Mouse (Mus musculus): ENCODE data around the gene Srpk1.
A peak's percentile ranks its signal among the peaks of the same experiment; 100 is the strongest.
"Not testable (repeated sequence)": the region's sequence is repeated elsewhere in the genome, so short reads cannot be mapped to it uniquely, and the experiment has no call there.

Srpk1 gene

DNA sequence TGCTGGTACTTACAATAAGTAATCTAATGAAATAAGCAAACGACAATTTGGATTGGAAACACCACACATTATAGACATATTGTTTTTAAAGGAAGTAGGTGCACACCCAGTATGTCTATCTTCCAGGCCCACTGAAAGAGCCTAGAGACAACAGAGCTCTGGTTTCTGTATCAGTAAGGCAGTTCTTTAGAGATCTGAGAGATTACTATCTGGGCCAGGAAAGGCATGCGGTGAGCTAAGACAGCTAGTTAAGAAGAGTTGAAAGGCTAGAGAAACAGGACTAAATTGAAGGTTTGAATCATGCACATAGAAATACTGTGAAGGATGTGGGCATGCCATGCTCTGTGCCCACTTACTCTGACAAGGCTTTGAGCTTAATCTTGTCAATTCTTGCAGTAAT is 9.9 kb downstream of the Srpk1 start:
- no peak for DNase-seq

DNA sequence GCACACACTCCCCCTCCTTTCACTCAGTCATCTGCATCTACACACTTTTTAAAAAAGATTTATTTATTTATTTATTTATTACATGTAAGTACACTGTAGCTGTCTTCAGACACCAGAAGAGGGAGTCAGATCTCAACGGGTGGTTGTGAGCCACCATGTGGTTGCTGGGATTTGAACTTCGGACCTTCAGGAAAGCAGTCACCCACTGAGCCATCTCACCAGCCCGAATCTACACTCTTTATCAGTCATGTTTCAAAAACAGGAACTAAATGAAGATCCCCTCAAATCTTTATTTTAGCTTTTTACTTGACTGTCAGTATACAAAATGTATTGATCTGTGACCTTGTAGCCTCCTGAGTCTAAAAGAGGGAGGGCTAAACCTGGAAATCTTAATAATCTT is 13.0 kb downstream of the Srpk1 start:
- DNase-seq, result no peak

DNA sequence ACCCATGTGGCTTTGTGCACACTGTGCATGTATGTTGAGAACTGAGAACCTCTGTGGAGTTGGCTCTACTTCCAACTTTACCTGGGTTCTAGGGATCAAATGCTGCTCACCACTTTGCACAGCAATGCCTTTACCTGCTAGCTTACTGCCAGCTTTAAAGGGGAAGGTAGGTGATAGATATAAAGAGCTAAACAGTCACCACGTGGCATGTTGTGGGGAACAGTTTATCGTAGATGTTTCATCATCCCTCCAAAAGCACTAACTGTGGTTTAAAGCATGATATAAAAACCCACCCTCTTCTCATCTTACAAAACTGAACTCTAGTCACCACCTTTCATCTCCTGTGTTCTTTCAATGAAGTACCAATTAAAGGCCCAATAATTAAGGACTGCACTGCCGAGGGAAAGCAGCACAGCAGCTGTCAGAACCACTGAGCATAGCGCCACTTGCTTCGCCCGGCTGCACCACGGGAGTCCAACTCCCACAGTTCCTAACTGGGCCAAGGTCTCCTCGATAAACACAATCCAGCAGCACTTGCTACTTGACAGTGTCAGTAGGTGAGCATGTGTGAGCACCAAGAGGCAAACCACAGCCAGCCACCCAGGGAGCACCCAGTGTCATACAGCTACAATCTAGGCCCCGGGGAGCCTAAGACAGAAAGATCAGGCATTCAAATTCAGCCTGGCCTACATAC is 20.8 kb downstream of the Srpk1 start:
- no peak for DNase-seq

DNA sequence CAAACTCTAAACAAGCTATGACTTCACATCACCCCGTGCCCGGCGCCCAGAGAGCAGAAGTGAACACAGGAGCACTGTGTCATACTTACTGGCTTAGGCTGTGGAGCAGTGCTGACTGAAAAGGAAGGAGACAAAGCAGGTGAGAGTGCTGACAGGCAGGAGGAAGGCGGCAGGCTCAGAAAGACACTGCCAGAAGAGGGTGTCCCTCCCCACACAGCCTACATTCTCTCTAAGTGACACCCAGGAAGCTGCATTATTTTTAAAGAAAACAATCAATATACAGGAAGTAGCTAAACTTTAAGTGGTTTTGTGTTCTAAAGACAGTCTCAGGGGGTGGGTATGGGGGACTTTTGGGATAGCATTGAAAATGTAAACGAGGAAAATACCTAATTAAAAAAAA is 21.7 kb downstream of the Srpk1 start:
- no peak for DNase-seq

DNA sequence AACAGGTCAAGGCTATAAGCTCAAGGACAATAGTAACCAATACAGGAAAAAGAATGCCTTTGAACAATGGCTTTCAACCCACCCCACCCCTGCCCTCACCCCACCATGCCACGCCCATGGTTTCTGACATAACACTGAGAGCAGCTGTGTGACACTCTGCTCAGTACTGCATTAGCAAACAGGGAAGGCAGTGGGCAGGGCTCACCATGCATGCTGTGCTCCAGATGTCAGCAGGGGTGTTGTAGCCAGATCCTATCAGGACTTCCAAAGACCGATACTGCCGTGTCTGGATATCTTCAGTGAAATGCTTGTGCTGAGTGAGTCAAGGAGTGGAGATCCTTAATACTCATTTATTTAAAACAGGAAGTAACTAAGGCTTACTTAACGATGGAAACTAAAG is 28.5 kb downstream of the Srpk1 start:
- DNase-seq, result no peak

DNA sequence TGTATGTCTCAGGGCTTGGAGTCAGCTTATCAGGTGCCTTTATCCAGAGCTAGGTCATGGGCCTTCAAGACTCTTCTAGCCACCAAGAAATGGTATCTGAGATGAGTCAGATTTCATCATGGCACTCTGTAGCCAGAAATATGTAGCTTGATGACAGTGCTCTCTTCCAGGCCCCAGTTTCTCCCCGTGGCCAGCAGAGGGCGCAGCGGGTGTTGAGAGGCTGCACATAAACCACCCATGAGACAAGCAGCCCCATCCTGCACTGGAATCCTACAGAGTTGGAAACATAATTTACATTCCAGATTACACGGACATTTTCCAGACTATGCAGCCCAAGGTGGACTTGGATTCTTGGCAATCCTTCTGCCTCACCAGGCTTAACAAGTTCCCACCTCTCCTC is 29.5 kb downstream of the Srpk1 start:
- peak; percentile 79 for DNase-seq

DNA sequence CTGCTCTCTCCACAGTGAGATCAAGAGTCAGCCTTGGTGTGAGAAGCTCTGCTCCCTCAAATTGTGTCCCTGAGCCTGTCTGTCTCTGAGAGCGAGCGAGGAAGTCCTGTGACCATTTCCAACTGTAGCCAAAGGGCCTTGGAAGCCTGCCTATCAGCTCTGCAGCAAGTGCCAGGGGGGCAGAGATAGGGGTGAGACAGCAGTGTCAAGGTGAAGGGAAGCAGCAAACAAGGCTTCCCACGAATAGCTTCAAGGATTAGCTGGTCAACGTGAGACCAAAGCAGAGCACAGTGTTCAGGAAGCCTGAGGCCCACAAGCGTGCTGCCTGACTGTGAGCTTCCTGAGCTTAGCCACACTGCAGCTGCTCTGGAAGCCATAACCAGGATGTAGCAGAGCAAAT is 31.0 kb downstream of the Srpk1 start:
- no peak for DNase-seq

DNA sequence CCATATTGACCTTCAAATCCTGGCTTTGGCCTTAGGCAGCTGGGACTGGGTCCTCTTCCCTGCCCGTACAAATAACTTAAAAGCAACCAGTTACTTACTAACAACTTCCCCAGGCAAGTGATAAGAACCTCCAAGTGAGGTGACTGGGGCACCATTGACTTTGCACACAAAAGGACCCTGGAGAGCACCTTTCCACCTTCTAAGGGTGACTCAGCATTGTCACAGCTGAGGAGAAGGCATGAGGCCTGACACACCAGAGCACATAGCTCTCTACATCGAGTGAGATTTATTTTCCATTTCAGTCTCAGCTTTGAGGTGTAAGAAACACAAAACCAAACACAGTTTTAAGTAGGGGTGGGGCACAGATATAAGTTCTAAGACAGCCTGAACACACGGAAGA is 31.9 kb downstream of the Srpk1 start:
- no peak for DNase-seq

DNA sequence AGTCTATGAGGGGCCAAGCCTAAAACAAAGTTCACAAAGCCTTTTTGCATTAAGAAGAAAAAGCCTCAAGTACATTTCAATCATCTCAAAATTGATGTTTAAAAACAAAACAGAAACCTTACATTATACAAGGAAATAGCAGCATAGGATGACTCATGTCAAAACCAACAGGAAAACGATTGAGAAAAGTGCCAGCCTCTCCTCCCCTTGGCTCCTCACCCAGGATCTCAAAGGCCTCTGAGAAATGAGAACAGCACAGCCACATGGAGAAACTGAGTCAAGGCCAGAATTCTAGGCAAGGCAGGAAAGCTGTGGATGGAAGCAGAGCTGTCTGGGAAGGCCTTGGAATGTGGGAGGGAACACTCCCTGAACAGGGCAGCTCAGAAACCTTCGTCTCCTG is 33.9 kb downstream of the Srpk1 start:
- no peak for DNase-seq

DNA sequence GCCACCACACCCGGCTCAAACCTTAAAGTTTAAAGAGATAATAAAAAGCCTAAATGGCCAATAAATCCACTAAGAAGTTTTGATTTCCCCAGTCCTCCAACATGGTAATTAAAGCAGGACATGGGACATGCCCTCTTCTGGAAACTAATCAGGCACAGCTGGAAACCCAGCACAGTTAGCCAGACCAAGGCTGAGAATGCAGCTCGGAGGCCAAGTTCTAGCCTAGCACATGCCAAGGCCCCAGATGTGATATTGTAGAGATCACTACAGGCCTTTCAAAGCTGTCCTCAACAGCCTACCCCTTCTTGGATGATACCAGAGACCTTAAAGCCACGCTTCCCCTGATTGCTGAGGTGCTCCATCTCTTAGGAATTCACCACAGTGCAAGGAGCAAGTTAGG is 36.0 kb downstream of the Srpk1 start:
- DNase-seq, result no peak

DNA sequence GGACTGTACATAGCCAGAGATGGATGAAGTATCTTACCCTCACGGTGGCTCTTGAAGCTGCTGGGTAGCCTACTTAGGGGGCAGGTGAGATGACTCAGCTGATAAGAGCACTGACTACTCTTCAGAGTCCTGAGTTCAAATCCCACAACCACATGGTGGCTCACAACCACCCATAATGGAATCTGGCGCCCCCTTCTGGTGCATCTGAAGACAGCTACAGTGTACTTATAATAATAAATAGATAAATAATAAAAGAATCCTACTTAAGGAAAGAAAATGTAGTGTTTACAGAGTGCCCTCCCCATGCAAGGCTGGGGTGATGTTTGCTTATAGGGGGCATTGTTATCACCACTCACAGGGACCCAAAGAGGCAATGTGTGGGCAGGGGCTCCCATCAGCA is 41.5 kb downstream of the Srpk1 start:
- peak; percentile 24 for DNase-seq

DNA sequence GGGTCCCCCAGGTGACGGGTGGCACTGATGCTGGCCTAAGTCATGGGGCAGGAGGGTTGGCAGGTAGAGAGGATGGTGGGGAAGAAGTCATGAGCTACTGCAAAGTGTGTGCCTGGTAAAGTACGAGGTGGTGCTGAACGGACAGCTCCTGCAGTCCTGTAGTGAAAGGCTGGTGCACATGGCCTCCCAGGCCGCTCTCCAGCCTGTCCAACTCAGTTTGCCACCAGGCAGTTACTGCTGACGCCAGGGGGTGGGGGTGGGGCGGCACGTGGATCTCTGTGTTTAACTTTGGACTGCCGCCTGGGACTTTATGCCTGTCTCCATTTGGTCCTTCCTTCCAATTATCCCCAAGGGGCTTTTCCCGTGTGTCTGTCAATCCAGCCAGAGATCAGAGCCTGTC is 42.1 kb downstream of the Srpk1 start:
- peak; percentile 80 for DNase-seq

DNA sequence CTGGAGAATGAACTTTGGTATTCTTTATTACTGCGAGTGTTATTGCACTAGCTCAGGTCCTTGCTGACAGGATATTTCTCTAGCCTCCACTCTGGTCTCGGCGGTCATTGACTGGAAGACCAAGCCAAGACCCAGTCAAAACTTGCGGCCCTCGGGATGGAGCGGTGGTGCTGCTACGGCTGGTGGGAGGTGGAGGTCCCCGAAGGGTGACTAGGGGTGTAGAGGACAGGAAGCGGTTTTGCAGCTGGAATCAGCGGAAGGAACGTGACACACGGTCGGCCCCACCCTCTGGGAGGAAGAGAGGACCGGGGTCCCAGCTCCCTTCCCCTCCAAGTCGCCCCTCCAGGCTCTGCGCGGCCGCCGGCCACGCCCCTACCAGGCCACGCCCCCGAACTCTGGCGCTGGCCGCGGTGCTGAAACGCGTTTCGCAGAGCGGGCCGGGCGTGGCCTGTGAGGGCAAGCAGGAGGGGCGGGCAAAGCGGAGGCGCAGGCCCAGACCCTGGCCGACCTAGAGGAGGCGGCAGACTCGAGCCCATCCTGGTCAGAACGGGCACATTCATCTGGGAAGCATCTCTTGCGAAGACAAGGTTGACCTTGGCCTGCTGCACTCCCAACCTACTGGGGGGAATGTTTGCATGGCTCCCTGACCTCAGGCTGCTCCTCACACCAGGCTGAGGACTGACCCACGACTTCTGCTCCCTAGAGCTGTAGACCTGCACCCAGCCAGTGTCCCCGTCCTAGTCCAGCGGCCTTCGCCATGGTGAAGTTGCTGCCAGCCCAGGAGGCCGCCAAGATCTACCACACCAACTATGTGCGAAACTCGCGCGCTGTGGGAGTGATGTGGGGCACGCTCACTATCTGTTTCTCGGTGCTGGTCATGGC is 47.0 kb downstream of the Srpk1 start, which contains the start of gene Lhfpl5:
Gene Lhfpl5 (plus strand): TSS at position 398 of the 882 bp plus-strand sequence.
- peak; percentile 88 for DNase-seq

DNA sequence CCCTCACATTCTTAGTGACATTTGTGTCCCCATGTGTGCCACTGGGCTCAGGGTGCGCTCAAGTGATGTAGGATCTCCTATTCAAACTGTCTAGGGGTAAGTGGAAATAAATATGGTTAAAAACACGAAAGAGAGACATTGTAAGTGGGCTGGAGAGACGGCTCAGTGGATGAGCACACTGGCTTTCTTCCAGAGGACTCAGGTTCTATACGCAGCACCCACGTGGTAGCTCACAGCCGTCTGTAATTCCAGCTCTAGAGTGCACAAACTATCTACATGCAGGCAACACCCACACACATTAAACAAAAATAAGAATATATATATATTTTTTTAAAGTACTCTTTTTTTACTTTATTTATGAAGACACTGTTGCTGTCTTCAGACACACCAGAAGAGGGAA is 49.6 kb downstream of the Srpk1 start:
- DNase-seq, result no peak

DNA sequence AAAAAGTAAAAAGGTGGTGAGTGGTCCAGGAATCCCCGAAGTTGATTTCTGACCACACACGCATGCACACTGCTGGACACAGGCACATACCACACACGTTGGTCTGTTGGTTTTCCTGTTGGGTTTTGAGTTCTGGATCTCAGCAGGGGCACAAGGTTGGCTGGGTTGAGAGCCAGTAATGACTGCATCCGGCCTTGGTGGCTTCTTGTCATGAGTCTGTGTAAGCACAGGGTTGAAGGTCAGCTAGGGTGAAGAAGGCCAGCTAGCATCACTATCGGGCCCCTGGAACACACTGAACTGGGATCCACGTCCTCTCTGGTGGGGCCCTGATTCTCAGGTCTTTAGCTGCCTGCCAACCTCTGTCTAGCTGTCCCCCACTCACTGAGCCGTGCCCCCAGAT is 50.0 kb downstream of the Srpk1 start:
- no peak for DNase-seq

DNA sequence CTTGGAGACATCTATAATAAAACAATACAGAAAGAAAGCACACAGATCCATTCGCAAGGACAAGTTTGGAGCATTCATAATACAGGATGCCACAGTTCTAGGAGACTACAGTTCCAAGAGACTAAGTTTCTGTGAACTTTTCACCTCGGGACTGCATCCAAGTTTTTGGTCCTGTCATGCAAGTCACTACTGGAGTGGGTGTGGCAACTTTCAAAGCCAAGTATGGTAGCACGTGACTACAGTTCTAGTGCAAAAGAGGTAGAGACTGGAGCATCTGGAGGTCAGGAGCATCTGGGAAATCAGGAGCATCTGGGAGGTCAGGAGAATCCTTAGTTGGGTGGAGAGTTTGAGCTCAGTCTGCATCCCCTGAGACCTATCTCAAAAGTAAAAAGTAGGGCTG is 50.6 kb downstream of the Srpk1 start:
- no peak for DNase-seq

DNA sequence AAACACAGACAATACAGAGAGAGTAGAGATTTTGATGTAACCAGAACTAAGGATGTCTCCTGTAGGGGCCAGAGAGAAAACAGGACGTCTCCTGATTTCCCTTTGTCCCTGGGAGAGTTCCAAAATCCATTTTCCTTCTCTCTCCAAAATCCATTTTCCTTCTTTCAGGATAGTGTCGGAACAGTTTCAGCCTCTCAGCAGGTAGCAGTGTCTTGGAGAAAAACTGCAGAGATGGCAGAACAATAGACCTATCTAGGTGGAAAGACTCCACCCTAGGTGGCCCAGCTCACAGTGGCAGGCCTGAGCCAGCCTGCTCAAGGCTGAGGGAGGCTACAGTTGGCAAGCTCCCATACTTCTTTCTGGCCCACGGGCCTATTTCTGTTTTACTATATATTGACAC is 55.0 kb downstream of the Srpk1 start:
- no peak for DNase-seq

DNA sequence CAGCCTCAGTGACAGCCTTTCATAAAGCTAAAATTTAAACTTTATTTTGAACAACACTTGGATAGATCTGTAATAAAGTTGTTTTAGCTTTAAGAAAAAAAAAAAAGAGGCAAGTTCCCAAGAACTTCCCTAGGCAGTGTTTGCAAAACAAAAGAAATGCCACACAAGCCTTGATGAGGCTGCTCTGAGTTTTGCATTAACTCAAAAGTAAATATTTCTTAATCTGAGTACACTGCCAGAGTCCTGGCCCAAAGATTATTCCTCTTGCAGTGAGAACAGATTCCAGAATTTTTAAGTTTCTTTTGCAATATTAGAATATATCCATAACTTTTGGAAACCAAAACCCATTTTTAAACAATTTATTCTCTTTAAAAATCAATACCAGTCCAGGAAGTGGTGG is 57.3 kb downstream of the Srpk1 start:
- DNase-seq, result no peak

DNA sequence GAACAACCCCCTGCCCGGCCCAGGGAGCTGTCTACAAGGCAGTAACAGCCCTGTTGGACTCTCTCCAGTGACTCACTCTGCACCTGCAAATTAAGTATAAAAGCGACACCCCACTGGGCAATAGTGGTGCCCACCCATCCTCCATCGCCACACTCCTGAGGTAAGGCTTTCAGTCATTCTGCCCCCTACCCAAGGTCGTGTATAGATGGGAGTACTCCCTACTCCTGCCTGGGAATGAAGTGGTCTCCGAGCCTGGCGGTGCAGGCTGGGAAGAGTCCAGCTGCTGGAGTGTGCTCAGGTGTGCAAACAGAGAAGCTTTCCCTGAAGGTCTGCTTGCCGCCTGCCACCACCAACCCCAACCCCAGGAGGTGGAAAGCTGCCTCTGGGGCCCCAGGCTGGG is 60.9 kb downstream of the Srpk1 start:
- DNase-seq, result no peak

DNA sequence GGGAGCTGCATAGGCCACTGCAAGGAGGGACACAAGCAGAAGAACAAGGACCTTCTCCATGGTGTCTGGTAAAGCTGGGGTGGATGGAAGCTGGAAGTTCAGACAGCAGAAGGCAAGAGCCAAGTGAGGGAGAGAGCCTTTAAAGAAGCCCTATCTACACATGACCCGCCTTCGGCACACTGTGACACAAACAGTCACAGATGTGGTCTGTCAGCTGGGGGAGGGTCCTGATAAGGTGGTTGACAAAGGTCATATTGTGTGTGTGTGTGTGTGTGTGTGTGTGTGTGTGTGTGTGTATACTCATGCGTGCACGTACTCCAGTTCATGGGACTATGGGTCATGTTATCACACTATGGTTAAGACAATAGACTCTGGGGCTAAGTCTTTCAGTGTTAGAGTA is 61.9 kb downstream of the Srpk1 start, which contains the start of gene Clps:
Gene Clps (minus strand): TSS at position 169 of the 400 bp plus-strand sequence.
- DNase-seq, result no peak

DNA sequence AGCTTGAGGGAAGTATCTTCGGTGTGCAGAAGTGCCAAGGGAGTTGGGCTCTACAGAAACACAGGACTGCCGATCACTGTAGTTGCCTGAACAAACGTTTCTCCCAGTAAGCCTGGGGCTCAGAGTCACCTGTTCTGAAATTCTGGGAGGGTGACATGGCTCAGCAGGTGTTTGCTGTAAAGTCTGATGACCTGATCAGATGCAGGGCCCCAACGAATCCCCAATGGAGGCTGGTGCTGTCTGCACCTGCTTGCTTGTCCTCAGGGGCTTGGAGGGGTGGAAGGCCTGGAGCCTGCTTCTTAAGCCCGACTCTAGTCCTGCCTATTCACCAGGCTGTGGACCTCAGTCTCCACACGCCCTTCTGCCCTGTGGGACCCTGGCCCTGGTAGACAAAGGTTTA is 64.7 kb downstream of the Srpk1 start:
- DNase-seq, result no peak

DNA sequence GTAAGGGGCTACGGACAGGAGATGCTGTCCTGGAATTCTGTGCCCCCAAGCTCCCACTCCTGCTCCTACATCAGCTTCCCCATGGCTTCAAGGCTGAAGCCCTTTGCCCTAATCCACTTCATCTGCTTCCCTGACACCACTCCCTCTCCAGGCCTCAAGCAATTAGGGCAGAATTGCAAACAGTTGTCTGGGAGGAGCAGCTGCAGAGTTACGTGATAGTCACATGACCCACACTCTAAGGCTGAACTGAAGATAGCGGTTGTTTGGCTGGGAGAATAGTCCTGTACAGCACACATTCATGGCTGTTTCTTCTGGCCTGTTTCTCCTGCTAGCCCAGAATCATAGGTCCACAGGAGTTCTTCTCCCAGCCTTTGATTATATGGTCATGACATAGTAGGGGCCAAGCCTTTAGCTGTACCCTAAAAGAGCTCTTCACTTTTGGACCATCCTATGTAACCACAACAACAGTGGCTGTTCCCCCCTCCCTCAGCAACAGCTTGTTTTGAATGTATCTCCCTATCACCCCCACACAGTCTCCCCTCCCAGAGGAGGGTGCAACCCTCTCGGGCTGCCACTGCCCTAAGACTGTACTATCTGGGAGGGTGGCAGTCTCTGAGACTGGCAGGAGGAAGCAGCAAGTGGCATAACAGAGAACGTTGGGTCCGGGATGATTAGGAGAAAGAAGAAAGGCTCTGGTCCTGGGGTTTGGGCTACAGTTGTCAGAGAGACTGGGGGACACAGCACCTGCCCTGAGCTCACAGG is 65.7 kb downstream of the Srpk1 start:
- DNase-seq, result peak; percentile 88

DNA sequence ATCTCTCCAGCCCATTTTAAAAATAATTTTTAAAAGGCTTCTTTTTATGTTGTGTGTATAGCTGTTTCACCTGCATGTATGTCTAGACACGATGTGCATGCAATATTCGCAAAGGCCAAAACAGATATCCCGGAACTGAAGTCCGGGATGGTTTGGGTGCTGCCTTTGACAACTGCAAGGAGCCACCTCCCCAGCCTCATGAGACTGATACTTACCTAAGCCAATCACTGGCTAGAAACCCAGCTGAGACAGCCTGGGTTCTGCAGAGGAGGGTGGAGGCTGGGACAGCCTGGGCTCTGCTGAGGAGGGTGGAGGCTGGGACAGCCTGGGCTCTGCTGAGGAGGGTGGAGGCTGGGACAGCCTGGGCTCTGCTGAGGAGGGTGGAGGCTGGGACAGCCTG is 68.5 kb downstream of the Srpk1 start:
- not testable (repeated sequence) for DNase-seq

Measured in retina, postnatal 1 day (tissue).